Mouse (Mus musculus) T-helper 1 cell (primary cell): ENCODE results near the gene Uchl4.
"Not testable (repeated sequence)": the region's sequence is repeated elsewhere in the genome, so short reads cannot be mapped to it uniquely, and the experiment has no call there.

ENCODE experiments used
- in situ Hi-C: fragments of 300-600 bp; cut with MboI, MseI; formaldehyde crosslinking; loops from one replicate; pipeline ENCODE4 v1.15.1; 2025; ENCODE audit warnings: high pct_unique_total_duplicates

The Uchl4 gene

DNA sequence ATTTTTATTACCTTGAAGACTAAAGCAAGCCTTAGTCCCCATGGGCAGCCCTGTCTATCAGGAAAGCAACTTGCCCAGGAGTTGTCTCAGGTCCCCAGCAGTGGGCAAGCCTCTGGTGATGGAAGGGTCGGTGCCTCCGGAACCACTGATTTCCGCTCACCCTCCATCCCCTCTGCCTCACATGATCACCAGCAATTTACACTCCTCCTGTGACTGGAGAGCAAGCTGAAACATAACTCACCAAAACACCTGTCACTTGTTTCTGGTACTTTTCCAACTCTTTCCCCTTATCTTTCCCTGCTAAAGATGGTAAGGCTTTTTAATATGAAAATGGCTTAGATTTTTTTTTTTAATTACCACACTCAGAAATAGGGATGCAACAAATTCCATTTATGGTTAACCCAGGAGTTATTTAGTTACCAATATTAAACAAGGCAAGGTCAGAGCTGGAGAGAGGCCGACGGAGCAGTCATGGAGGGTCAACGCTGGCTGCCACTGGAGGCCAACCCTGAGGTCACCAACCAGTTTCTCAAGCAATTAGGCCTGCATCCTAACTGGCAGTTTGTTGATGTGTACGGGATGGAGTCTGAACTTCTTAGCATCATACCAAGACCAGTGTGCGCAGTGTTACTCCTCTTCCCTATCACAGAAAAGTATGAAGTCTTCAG, at the start of gene Uchl4:
Gene Uchl4, plus strand, starts transcription at position 434 of the 668 bp plus-strand sequence.
- in situ Hi-C loops: no loop called here

DNA sequence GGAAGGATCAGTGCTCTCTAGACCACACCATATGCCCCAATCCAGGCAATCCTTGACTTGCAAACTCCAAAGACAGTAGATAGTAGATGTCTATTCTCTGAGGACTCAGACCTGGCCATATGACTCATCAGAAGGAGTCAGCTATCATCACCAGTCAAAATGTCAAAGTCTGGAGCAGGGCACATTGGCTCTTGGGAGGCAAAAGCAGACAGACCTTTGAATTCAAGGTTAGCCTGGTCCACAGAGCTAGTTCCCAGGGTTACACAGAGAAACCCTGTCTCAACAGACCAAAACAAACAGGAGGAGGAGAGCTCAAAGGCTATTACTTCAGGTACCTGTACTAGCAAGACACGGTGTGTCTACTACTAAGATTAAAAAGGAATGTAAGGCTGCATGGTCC, 41.1 kb upstream of the Uchl4 start:
- in situ Hi-C loops: no loop called here

DNA sequence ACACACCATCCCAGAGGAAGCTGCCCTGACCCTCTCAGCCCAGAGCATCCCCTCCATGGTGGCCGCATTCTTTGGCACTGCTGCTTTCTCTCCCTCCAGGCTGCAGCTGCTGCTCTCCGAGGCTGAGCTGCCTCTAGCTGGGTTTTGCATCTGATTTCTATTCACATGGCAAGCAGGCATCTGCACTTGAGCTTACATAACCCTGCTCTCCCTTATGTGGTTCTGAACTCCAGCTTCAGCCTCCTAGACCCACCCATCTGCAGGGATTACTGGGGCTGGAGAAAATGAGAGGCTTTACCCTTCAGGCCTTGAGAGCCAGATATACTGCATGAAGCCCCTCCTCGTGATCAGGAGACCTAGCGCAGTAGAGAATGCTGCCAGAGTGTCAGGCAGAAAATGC, 39.4 kb upstream of the Uchl4 start:
- in situ Hi-C loops: no loop called here

DNA sequence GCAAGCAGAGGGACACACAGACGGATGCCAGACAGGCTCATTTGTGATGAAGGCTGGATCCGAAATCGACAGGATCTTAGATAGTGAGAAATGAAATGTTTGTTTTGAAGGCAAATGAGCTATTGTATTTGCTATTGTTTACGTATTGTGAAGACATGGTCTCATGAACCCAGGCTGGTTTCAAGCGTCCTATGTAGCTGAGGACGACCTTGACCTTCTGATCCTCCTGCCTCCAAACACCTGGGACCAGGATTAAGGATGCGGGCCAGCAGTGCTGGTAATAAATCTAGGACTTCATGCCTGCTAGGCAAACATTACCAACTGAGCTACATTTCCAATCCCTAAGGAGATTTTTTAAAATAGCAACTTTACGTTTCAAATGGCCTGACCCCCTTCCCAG, 37.5 kb upstream of the Uchl4 start:
- in situ Hi-C loops: no loop called here

DNA sequence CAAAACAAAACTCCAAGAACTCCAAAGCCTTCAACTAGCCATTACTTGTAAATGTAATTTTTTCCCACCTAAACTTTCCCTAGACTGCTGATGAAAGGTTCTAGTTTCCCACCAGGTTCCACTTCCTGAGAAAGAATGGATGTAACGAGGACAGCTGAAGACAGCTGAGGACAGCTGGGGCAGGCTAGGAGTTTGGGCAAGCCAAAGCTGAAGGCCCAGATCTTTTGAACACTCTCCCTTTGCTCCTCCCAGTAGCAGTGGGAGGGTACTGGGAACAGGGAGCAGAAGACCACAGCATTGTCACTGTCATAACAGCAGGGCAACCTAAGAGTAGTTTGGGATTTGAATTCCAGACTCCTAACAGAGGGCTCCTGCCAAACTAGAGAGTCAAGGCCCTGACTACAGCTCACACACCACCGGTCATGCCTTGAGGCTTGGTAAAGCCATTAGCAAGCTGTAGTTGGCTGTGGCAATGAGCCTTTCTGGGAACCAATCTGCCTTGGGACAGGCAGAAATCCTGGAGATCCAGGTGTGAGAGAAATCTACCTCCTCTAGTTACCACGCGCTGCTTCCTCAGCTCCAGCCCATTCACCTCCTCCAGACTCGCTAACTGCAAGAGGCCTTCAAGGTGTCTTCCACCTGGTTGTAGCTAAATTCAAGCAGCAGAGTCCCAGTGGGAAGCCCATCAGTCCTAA, 36.8 kb upstream of the Uchl4 start:
- in situ Hi-C loops: no loop called here

DNA sequence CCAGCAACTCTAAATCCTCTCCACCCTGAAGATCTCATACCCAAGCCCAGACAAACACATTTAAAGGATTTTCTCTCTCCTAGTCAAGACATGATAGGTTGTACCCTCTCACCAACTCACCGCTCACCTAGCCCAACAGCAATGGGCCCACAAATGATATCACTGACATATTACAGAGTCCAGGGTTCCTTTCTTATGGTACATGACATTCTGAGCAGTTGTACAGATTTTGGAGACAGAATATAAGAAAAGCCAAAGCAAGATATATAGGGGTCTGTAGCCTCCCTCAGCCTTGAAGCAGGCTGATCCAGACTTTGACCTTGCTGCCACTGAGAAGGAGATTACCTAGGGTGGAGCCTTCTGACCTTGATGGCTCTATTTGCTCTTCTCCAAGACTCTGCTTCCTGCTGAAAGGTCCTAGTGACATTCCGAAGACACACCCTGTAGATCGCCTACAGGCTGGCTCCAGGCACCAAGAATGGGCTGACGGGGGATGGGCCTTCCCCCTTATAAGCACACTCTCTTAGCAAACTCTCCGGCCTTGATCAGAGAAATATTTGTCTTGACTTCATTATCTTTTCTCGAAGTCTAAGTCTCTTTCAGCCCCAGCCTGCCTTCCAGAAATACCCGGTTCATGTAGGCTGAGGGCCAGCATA, 36.1 kb upstream of the Uchl4 start:
- in situ Hi-C loops: not testable (repeated sequence)

DNA sequence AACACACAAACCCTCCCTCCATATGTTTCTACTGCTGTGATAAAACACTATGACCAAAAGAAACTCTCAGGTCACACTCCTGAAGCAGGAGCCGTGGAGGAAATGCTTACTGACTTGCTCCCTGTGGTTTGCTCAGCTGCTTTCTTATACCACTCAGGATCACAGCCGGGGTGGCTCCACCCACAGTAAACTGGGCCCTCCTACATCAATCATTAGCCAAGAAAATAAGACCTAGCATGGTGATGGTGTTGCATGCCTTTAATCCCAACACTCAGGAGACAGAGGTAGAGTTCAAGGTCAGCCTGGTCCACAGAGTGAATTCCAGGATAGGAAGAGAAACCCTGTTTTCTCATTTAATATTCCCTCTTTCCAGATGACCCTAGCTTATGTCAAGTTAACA, 35.1 kb upstream of the Uchl4 start:
- in situ Hi-C loops: no loop called here

DNA sequence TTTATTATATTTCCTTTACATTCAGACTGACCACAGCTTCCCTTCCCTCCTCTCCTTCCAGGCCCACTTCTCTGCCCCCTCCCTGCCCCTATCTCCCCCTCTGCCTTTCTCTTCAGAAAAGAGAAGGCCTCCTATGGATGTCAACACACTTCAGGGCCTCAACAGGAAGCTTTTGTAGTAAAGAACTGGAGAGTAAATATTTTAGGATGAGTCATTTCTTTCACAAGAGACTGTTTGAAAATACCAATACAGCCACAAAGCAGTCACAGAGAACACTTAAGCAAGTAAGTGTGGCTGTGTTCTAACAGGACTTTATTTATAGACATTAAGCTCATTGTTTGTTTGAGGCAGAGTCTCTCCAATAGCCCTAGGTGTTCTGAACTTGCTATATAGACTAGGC, 32.7 kb upstream of the Uchl4 start:
- in situ Hi-C loops: no loop called here

DNA sequence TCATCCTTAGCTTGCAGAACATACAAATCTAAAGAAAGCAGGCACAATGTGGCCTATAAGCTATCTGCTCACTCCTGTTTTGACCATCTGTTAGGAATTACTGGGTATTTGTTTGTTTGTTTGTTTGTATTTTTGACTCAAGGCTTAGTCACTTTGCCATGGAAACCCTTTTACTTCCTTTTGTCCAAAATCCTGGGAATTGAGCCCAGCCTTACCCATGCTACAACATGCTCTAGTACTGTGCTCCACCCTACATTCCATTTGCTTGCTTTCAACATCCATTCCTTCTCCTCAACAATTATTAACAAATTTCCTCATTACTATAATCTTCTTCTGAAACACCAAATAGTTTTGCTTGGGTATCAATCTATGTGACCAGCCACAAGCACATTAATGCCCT, 32.1 kb upstream of the Uchl4 start:
- in situ Hi-C loops: no loop called here

DNA sequence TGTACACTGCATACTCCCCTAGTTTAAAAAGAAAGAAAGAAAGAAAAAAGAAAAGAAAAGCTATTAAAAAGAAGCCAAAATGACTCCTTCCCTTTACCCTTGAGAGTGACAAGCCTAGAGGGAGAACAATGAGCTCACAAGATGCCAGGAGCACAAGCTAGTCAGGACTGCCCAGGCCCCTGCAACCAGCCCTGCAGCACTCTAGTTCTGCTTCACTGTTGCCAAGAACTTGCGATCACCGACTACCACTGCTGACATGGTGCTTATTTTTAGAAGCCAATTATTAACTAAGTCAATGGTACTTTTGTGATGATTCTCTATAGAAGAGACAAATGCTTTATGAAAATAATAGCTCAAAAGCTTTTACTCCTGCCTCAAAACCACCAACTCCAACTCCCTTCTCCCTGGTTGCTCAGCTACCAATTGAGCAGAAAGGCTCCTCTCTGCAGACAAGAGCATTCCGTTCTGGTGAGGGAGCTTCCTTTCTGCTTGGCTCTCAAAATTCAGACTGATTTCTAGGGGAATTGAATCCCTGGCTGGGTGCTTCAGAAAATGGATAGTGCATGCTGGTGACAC, 27.4 kb upstream of the Uchl4 start:
- in situ Hi-C loops: no loop called here

DNA sequence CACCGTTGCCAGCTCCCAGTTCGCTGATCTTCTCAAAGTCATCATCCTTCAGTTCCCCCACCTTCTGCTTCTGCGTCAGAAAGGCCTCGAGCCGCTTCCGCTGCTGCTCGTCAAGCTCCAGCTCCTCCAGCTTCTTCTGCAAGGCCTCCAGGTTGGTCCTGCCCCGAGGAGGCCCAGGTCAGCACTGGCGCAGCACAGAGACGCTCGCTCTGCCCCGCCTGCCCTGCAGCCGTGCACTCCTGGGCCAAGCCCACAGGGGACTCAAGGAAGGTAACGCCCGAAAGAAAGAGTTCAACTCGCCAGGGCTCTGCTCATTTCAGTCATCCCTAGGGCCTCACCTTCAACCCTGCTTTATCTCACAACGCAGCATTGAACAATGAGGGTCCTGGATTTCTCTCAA, 20.5 kb upstream of the Uchl4 start:
- in situ Hi-C loops: no loop called here

DNA sequence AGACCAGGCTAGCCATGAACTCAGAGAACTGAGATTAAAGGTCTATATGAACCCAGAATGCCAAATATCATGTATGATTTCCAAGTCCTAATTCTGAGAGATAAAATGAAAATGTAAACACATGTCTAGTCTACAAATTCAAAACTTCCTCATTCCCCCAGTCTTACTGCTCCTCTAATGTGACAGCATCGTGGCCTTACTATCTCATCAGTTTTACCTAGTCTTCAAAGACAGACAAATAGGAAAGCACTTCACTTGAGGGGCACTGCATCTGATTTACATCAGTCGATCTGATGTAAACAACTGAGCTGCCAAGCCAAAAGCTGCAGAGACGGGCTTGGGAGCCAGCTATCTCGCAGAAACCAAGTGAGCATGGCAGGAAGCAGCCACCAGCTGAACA, 18.9 kb upstream of the Uchl4 start:
- in situ Hi-C loops: no loop called here

DNA sequence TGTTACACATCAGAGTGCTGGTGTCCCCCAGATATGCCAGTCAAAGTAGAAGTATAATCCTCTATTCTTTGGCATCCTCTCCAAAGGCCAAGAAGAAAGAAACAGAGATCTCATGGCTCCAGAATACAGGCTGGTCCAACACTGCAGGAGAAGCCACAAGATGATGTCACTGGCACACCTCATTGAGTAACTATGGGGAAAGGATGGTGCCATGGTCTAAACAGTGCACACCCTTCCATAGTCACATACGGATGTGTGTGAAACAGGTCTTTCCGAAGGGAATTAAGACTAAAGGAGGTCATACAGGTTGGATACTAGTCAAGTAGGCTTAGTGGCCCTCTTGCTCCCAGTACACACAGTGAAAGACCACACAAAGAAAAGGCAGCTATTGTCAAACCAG, 18.4 kb upstream of the Uchl4 start:
- in situ Hi-C loops: no loop called here

DNA sequence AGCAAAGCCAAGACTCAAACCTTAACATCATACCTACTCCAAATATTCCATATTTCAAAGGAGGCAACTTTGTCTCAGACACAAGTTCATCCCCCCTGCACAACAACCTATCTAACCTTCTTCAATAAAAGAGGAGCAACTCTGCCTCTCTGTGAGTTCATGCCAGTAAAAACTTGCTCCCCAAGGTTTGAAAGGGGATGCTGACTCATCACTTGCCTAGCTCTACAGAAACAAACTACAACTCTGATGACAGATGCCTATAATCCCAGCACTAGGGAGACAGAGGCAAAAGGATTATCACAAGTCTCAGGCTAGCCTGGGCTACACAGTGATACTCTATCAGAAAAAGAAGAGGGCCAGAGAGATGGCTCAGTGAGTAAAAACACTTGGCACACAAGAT, 17.1 kb upstream of the Uchl4 start:
- in situ Hi-C loops: no loop called here

DNA sequence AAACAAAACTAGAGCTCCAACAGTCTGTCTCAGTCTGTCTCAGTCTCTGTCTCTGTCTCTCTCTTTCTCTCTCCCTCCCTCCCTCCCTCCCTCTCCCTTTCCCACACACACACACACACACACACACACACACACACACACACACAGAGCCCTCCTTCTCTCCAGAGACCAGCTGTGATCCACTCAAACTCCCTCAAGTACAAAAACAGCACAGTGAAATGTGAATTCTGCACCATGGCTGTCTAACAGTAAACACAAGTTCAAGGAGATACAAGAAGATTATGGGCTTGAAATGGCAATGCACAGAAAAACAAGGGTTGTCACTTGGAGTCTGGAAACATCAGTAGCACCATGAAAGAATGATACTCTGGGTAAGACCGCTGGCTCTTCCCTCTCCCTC, 15.7 kb upstream of the Uchl4 start:
- in situ Hi-C loops: no loop called here

DNA sequence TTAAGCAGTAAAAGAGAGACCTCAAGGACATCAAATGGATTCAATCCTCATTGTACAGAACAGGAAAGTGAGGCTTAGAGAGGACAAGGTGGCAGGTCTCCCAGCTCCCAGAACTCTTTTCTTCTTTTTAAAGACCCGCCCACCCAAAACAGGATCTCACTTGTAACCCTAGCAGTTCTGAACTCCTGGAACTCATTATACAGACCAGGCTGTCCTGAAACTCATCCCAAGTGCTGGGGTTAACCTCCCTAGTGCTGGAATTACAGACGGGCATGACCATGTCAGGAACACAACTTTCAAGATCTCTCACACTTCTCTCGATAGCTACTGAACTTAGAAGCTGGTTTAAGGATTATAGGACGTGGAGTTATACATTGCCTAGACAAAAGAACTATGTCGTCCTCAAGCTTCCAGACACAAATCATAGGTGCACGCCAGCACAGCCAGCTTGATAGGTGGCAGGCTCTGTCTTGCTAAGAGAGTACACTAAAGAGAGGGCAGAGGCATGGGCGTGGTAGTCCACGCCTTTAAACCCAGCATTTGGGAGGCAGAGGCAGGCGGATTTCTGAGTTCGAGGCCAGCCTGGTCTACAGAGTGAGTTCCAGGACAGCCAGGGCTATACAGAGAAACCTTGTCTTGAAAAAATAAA, 15.1 kb upstream of the Uchl4 start:
- in situ Hi-C loops: no loop called here

DNA sequence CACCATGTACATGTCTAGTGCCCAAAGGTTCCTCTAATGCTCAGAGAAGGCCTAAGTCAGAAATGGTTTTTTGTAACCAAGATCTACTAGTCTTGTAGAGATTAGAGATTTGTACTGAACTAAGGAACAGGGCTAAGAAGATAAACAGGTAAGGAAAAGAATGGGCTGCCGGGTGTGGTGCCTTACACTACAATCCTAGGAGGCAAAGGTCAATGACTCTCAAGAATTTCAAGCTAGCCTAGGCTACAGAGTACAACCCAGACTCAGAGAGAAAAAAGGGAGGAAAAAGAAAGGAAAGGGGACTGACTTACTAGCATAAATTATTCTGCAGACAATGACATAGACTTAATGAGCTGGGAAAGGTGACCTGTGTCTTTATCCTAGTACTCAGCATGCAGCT, 14.4 kb upstream of the Uchl4 start:
- in situ Hi-C loops: no loop called here

DNA sequence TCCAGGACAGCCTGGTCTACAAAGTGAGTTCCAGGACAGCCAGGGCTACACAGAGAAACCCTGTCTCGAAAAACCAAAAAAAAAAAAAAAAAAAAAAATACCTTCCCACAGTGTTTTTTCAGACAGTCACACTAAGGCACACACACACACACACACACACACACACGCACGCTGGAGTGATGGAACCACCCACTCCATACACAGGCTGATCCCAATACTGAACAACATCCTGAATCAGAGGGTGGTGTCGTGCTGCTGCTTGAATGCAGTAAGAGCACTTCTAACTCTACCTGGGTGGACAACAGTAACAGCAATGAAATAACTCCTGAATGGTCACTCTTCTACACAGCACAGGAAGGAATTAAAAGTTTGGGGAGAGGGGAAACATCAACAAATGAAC, 13.5 kb upstream of the Uchl4 start:
- in situ Hi-C loops: no loop called here

DNA sequence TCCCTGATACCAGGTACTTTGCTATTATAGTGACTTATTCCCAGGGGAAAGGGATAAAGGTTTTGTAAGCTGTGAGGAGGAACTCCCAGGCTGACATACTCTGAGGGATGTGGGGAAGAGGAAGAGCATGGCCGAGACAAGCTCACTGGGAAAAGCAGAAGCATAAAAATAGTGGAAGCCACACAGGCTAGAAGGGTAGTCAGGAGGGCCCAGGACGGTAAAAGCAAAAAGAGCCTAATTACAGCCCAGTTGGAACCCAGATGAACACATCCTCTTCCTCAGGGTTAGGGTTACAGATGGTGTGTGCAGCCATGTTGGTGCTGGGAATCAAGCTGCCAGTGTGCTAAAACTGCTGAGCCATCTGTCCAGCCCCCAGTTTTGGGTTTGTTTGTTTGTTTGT, 12.9 kb upstream of the Uchl4 start:
- in situ Hi-C loops: no loop called here

DNA sequence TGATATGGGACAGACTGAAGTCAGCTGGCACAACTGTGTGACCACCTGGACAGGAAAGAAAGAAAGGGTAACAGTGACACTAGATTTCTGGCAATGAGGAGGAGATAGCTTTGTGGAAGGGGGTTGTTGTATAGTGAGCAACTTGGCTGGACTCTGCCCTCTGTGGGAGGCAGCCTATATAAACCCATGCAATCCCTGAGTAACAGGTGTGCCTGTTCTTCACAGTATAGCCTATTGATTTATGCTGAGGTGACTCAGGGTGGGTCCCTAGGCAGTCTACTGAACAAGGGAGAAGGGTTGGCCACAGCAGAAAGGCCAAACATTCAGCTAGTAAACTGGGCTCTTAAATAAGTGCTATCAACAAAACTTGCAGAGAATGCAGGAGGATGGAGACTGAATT, 9.2 kb upstream of the Uchl4 start:
- in situ Hi-C loops: no loop called here

DNA sequence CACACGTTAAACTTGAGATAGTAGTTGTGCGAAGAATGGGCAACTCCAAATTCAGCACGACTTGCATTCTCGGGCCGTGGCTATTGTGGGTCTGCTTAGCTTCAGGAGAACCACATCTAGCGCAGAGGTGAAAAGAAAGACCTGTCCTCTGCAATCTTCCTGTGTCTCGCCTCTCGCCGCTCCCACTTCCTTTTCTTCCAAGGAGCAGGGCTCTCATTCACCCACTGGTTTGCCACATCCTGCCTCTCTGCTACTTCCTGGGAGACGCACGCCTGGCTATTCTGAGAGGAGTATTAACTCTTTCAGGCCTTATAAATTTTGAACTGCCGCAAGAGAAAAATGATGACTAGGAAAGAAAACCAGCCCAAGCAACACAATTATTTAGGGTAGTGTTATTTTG, 7.3 kb upstream of the Uchl4 start:
- in situ Hi-C loops: no loop called here

DNA sequence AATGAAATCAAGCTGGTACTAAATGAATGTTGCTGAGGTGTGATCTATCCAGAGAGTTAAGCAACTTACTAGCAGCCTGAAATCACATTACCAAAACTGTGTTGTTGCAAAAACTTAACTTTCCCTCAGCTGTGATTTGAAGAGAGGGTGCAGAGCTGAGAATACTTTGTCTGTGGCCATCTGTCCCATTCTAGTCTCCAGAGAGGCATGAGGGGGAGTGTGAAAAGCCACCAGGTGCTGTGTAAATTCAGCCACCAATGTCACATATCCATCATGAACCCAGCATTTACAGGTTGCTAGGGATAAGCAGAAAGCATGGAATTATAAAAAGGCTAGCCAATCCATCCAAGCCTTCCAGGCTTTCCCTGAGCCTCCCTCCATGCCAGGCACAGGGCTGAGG, 6.0 kb upstream of the Uchl4 start:
- in situ Hi-C loops: no loop called here
